Mouse (Mus musculus) lung, adult 2 months (tissue): ENCODE results near the gene Myog.

ENCODE experiments used
- CTCF ChIP-seq: fragments of 200-500 bp; IDR thresholded peaks from 2 replicates; pipeline ENCODE4 v1.5.1; 2011; ENCODE audit warnings: mild to moderate bottlenecking, low read length, control low read depth; ENCODE audit not compliant: insufficient read depth
- POLR2A ChIP-seq: fragments of 200-500 bp; IDR thresholded peaks from 2 replicates; pipeline ENCODE4 v1.6.1; 2011; ENCODE audit warnings: low read depth, mild to moderate bottlenecking, control low read depth, low read length, borderline replicate concordance; ENCODE audit errors: extremely low read depth

GRCm38 (mm10) chr1:134276823-134277222 is 13.0 kb upstream of the Myog start:
- no peak for TF ChIP-seq CTCF
- no peak for TF ChIP-seq POLR2A
